Mouse (Mus musculus): ENCODE data around the gene Cyb5r4.

DNA sequence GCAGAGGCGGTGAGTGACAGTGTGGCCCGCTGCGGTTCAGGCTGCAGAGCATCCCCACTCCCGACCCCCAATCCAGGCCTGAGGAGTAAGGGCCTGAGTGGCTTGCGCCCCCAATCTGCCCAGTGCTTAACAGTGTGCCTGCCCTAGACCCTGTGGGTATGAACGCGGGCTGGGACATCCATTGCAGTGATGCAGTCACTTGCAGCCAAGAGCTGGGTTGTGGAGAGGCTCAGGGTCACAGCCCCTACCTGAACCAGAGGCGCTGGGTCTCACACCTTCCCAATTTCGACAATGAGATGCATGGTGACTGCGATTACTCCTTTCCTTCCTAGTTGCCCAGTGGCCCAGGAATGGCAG, 5.9 kb upstream of the Cyb5r4 start:
- no peak for TF ChIP-seq TAL1 (conservative IDR thresholded peaks at IDR 0.05; ENCODE audit: low read depth, low read length)
- no peak for TF ChIP-seq CTCF (IDR thresholded peaks at IDR 0.05; ENCODE audit: low read depth, low read length)

Measured in G1E (cell line).